Mouse (Mus musculus): ENCODE measurements around the gene Slc17a9. TPM values are rescaled to one million over a fixed set of nuclear protein-coding genes. Genes with fewer than 3 reads are reported as not detected.

Slc17a9 gene
- polyA plus RNA-seq, 1 experiment from 2014 or later, result 0.62 TPM

DNA sequence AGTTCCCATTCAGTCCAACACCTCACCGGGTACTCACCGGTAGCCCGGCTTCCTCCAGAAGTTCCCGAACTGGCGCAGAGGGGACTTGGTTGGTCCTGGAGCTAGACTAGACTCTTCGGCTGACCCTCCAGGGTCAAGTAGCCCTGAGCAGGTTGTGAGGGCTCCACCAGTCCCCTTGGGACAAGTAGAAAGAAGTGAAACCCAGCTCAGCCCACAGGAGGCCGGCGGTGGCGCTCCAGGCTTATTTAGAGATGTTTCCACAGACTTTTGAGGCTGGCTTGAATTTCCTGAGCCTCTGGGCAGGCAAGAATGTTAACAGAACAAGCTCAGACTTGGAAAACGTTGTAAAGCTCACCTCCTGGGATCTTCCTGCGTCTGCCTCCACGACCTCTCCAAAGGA is 50.2 kb downstream of the Slc17a9 start:
- Histone ChIP-seq H3K9me3 (no peaks in the 10 kb centered on the region), H3K4me2 (replicated peaks) (no peak overlapping the region), H3K27ac (no peak overlapping the region), H3K4me1 (peaks cover 12% of the 10 kb centered on the region), H3K4me3 (no peak overlapping the region), H3K27me3 (peaks cover 97% of the 10 kb centered on the region), H3K9ac (no peak overlapping the region), H3K36me3 (no peaks in the 10 kb centered on the region)
- 3% methylated on average over 12 of the region's 12 CpGs for WGBS
- no peak for ATAC-seq (ENCODE audit: low FRiP score, low read depth)

DNA sequence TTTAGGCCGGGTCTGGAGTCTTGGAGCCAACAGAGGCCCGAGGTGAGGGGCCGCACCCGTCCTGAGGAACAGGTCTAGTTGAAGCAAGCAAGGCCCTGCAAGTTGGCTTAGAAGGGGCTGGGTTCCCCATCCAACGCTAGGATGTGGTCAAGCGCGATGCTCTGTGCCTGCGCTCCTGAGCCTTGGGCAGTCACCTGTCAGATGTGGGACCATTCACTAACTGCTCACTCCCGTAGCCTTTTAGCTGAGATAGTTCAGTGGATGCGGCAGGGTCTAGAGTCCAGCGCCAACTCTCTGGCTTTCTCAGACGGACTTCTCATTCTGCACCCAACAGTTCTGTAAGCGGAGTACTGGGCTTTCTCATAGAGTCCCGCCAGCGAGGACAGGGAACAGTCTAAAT is 50.6 kb downstream of the Slc17a9 start:
- WGBS, result 3% methylated on average over 15 of the region's 15 CpGs
- peaks cover 12% of the 10 kb centered on the region for H3K4me1 ChIP-seq
- no peaks in the 10 kb centered on the region for H3K9me3 ChIP-seq
- H3K27ac ChIP-seq, result no peak overlapping the region
- ATAC-seq (ENCODE audit: low FRiP score, low read depth), result no peak
- no peak overlapping the region for H3K9ac ChIP-seq
- H3K4me3 ChIP-seq, result no peak overlapping the region
- H3K4me2 ChIP-seq (replicated peaks), result no peak overlapping the region
- H3K27me3 ChIP-seq, result peaks cover 94% of the 10 kb centered on the region
- no peaks in the 10 kb centered on the region for H3K36me3 ChIP-seq

DNA sequence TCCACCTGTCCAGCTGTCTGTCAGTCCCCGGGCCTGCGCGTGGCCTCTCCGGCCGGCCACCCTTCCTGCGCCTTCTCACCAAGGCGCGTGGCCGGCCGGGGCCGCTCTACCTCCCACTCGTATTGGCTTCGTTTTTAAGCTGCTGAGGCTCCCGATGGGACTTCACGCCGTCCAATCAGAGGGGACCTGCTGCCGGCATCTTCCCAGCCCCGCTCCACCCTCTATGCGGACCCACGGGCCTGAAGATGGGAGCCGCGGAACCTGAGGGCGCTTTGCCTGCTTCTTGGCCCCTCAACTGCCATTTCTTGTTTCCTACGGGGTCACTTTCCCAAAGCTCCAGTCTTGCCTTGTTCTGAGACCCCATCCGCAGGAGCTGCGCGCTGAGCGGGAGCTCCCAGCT is 51.7 kb downstream of the Slc17a9 start, which contains the start of gene Bhlhe23:
Gene Bhlhe23, minus strand, starts transcription at position 108 of the 400 bp plus-strand sequence.
- H3K4me1 ChIP-seq, result peaks cover 12% of the 10 kb centered on the region
- 2% methylated on average over 28 of the region's 28 CpGs for WGBS
- no peaks in the 10 kb centered on the region for H3K36me3 ChIP-seq
- peaks cover 96% of the 10 kb centered on the region for H3K27me3 ChIP-seq
- H3K9me3 ChIP-seq, result no peaks in the 10 kb centered on the region
- peak within 1 kb of the TSS; percentile 58 for H3K4me2 ChIP-seq (replicated peaks)
- H3K4me3 ChIP-seq, result peak within 1 kb of the TSS; percentile 34
- no peak within 1 kb of the TSS for H3K27ac ChIP-seq
- ATAC-seq (ENCODE audit: low FRiP score, low read depth), result no peak
- H3K9ac ChIP-seq, result no peak within 1 kb of the TSS

DNA sequence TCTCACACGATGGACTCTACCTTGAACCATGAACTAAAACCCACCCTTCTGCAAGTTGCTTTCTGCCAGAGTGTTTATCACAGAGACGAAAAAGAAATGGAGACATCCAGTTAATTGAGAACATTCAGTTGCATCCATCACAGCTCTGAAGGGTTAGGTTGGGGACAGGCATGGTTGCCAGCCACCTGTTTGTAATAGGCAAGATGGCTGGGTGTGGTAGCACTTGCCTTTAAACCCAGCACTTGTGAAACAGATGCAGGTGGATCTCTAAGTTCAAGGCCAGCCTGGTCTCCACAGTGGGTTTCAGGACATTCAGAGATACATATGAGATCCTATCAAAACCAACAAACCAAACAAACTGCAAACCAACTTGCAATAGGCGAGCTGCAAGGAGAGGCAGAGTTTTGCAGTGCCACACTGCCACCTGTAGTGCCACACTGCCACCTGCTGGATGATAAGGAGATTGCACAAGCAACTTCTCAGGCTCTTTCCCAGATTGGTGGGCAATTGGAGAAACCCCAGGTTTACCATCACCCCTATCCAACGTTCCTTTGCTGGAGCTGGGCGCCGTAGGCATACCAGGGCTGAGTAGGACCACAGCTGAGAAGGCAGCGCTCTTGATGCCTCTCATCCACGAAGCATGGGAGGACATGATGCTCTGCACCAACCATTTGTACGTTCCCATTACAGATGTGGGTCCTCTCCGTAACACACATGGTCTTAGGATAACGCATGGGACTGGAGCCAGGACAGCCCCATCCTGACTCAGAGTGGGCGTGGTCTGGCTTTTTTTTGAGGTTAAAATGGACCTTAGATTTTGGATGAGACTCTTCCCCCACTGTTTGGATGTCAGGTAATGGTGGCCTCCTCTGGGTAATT is 54.4 kb downstream of the Slc17a9 start:
- Histone ChIP-seq H3K27ac (no peak overlapping the region), H3K4me2 (replicated peaks) (no peak overlapping the region), H3K36me3 (no peaks in the 10 kb centered on the region), H3K9ac (no peak overlapping the region), H3K27me3 (peaks cover 78% of the 10 kb centered on the region), H3K9me3 (no peaks in the 10 kb centered on the region), H3K4me3 (no peak overlapping the region), H3K4me1 (peaks cover 12% of the 10 kb centered on the region)
- peak; percentile 28; the same call in 1 of the 2 replicates for ATAC-seq (ENCODE audit: low FRiP score, low read depth)
- WGBS, result 24% methylated on average over 12 of the region's 12 CpGs

DNA sequence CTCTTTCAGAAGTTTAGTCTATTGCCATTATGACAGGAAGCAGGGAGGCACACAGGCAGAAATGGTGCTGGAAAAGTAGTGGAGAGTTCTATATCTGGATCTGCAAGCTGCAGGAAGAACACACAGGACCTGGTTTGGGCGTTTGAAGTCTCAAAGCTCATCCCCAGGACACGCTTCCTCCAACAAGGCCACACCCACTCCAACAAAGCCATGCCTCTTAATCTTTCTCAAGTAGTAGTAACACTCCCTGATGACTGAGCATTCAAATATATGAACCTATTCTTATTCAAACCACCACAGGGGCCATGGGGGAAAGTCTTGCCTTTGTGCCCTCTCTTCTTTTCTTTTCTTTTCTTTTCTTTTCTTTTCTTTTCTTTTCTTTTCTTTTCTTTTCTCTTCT is 55.2 kb downstream of the Slc17a9 start:
- H3K4me2 ChIP-seq (replicated peaks), result no peak overlapping the region
- ATAC-seq (ENCODE audit: low FRiP score, low read depth), result no peak
- no peak overlapping the region for H3K27ac ChIP-seq
- no peaks in the 10 kb centered on the region for H3K36me3 ChIP-seq
- WGBS, result 17% methylated on average over 2 of the region's 2 CpGs
- no peak overlapping the region for H3K9ac ChIP-seq
- peaks cover 12% of the 10 kb centered on the region for H3K4me1 ChIP-seq
- no peak overlapping the region for H3K4me3 ChIP-seq
- H3K9me3 ChIP-seq, result no peaks in the 10 kb centered on the region
- H3K27me3 ChIP-seq, result peaks cover 72% of the 10 kb centered on the region

DNA sequence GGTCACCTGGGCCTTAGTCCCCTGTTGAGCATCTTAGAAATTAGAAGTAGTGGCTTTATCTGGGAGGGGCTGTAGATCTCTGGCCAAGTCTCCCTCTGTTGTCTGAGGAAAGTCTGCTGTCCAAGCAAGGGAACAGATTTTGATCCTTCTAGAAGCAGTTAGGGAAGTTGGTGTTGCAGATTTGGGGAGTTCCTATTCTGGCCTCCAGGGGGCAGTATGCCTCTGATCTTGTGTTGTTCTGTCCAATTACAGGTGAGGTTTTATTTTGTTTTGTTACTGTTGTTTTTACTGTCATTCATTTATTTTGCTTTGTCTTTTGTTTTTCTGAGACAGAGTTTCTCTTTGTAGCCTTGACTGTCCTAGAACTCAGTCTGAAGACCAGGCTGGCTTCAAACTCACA is 61.7 kb downstream of the Slc17a9 start:
- Histone ChIP-seq H3K36me3 (no peaks in the 10 kb centered on the region), H3K4me3 (no peak overlapping the region), H3K9ac (no peak overlapping the region), H3K4me2 (replicated peaks) (no peak overlapping the region), H3K27me3 (peaks cover 56% of the 10 kb centered on the region), H3K27ac (no peak overlapping the region), H3K4me1 (no peaks in the 10 kb centered on the region), H3K9me3 (no peaks in the 10 kb centered on the region)
- ATAC-seq (ENCODE audit: low FRiP score, low read depth), result no peak

DNA sequence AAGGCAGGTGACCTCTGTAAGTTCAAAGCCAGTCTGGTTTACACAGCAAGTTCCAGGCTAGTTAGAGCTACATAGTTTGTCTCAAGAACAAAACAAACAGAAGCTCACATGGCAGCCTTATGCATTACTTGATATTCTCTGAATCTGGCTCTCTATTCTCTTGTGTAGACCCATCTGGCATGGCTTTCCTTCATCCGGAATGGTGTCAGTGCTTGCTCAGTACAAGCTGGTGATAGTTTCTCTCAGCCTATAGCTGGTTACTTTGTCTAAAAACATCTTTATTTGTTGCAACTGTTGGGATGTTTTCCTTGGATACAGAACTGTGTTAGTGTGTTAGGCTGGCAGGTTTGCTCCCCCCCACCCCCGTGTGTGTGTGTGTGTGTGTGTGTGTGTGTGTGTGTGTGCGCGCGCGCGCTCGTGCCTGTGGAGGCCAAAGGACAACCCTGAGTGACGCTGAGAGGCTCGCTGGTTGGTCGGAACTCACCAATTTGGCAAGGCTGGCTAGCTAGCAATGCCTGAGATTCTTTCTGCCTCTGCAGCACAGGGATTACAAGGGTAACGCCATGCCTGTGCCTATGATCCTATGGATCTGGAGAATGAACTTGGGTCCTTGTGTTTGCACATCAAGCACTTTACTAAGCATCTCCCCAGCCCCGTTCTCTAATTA is 62.6 kb downstream of the Slc17a9 start:
- Histone ChIP-seq H3K4me3 (no peak overlapping the region), H3K9ac (no peak overlapping the region), H3K36me3 (no peaks in the 10 kb centered on the region), H3K9me3 (no peaks in the 10 kb centered on the region), H3K4me2 (replicated peaks) (no peak overlapping the region), H3K27me3 (peaks cover 51% of the 10 kb centered on the region), H3K4me1 (no peaks in the 10 kb centered on the region), H3K27ac (no peak overlapping the region)
- ATAC-seq (ENCODE audit: low FRiP score, low read depth), result no peak
- WGBS, result 81% methylated on average over 13 of the region's 13 CpGs

DNA sequence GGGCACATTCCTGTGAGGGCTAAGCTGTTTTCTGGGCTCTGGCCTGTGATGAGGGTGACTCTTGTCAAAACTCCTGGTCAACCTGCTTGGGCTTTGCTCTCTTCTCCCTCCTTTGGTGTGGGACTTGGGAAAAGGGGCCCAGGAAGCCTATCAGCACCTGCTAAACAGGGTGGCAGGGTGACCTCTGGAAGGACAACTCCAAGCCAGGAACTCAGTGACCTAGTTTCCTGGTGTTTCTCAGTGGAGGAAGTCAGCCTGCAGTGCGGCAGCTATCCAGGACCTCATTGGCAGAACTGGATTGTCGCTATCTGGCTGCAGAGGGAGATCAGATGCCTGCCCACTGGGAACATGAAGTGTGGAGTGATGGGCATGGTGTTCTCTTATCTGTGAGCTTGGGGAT is 63.3 kb downstream of the Slc17a9 start:
- no peak overlapping the region for H3K4me2 ChIP-seq (replicated peaks)
- no peak for ATAC-seq (ENCODE audit: low FRiP score, low read depth)
- no peaks in the 10 kb centered on the region for H3K36me3 ChIP-seq
- H3K9me3 ChIP-seq, result no peaks in the 10 kb centered on the region
- H3K27me3 ChIP-seq, result peaks cover 50% of the 10 kb centered on the region
- 26% methylated on average over 2 of the region's 2 CpGs for WGBS
- H3K9ac ChIP-seq, result no peak overlapping the region
- H3K4me1 ChIP-seq, result no peaks in the 10 kb centered on the region
- H3K4me3 ChIP-seq, result no peak overlapping the region
- no peak overlapping the region for H3K27ac ChIP-seq

DNA sequence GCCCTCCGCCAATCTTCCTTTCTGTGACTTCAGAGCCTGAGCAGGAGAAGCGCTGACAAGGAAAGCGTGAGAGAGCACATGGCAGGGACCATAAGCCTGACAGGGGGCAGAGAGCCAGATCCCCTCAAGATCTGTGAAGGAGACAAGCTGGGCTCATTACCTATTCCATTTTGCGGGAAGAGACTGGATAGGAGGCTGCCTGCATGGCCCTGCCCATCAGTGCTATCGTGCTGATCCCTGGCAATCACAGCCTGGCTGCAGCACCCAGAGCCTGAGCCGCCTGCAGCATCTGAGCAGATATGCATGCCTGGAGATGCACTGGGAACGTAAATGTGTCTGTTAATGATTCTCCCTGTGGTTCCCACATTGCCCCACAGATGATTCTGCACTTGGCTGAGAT is 63.8 kb downstream of the Slc17a9 start:
- H3K4me2 ChIP-seq (replicated peaks), result no peak overlapping the region
- H3K36me3 ChIP-seq, result no peaks in the 10 kb centered on the region
- no peaks in the 10 kb centered on the region for H3K4me1 ChIP-seq
- peaks cover 46% of the 10 kb centered on the region for H3K27me3 ChIP-seq
- no peak overlapping the region for H3K9ac ChIP-seq
- 23% methylated on average over 6 of the region's 7 CpGs for WGBS
- H3K9me3 ChIP-seq, result no peaks in the 10 kb centered on the region
- no peak overlapping the region for H3K4me3 ChIP-seq
- H3K27ac ChIP-seq, result no peak overlapping the region
- ATAC-seq (ENCODE audit: low FRiP score, low read depth), result no peak

DNA sequence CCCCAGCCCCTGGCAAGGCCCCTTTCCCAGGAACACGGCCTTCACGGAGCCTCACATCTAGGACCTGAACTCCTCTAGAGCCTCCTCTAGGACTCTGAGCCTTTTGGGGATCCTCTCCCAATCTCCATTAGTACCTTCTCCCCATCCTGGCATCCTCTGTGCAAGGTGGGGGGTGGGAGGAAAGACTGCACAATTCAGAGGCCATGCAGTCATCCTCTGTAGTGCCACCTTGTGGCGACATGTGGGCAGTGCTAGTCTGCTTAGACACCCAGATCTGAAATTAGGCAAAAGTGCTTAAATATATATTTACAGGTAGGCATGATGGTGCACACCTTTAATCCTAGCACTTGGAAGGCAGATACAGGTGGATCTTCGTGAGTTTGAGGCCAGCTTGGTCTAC is 66.6 kb downstream of the Slc17a9 start:
- 48% methylated on average over 4 of the region's 4 CpGs for WGBS
- H3K9ac ChIP-seq, result no peak overlapping the region

More for the DNA sequence above, 66.6 kb downstream of the Slc17a9 start:
- Histone ChIP-seq H3K4me2 (replicated peaks) (no peak overlapping the region), H3K27me3 (peaks cover 41% of the 10 kb centered on the region), H3K27ac (no peak overlapping the region), H3K9me3 (no peaks in the 10 kb centered on the region), H3K36me3 (no peaks in the 10 kb centered on the region), H3K4me1 (no peaks in the 10 kb centered on the region), H3K4me3 (no peak overlapping the region)
- ATAC-seq (ENCODE audit: low FRiP score, low read depth), result no peak

All from limb, embryonic 13.5 days (tissue).